Mouse (Mus musculus): ENCODE results near the gene Dnajb3. TPM values are rescaled to one million over a fixed set of nuclear protein-coding genes. Genes with fewer than 3 reads are reported as not detected.

The Dnajb3 gene
- total and polyA plus RNA-seq, 3 experiments = not detected

DNA sequence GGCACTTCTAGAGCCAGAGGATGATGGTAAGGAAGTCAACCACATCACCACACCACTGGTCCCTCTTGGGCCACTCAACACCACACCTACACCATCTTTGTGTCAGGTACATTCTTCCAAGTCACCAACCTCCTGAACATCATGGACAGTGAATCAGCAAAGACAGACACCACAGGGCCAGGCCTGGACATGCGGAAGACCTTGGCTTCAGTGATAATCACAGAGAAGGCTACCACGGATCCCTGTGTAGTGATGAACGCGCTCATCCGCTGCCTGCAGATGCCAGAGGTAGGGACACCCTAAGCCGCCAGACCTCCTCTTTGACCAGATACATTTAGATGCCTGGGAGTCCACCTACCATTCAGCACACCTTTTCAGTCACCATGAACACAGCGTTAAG lies 22.5 kb upstream of the Dnajb3 start:
- Histone ChIP-seq H3K27ac (ENCODE audit: insufficient read depth, low read depth) (no peak overlapping the region), H3K9ac (ENCODE audit: insufficient read depth, low read depth) (no peak overlapping the region), H3K4me1 (ENCODE audit: control insufficient read depth in 1 of 2, insufficient read depth in 2 of 2) (0 out of 4 replicates have a peak, but pooled peaks cover 0 to 3% of the 10 kb centered on the region in 2 experiments), H3K36me3 (replicated peaks in 1 of 2; ENCODE audit: control insufficient read depth in 1 of 2, insufficient read depth in 1 of 2, low read length in 1 of 2) (no peaks in the 10 kb centered on the region), H3K27me3 (replicated peaks) (no peaks in the 10 kb centered on the region), H3K4me2 (ENCODE audit: insufficient read depth, low read depth, poor library complexity, severe bottlenecking) (no peak overlapping the region), H3K9me3 (replicated peaks; ENCODE audit: low read length) (peaks cover 71% of the 10 kb centered on the region), H3K79me2 (replicated peaks; ENCODE audit: control insufficient read depth, extremely low read depth, insufficient read depth, poor library complexity, severe bottlenecking) (no peaks in the 10 kb centered on the region), H3K4me3 (replicated peaks in 1 of 3; ENCODE audit: low read depth in 2 of 3, low read length in 2 of 3, poor library complexity in 1 of 3) (no peak overlapping the region)
- no peak for DNase-seq (ENCODE audit: extremely low read depth)
- TF ChIP-seq RAD21 (IDR thresholded peaks at IDR 0.05; ENCODE audit: low read depth, low read length) = no peak
- TF ChIP-seq MXI1 (IDR thresholded peaks at IDR 0.05; ENCODE audit: low read depth, low read length) = no peak
- TF ChIP-seq EP300 (IDR thresholded peaks at IDR 0.05; ENCODE audit: low read length) = no peak
- no peak for TF ChIP-seq HCFC1 (IDR thresholded peaks at IDR 0.05; ENCODE audit: low read depth, low read length)
- no peak for TF ChIP-seq ZMIZ1 (IDR thresholded peaks at IDR 0.05; ENCODE audit: low read depth, low read length)
- no peak for TF ChIP-seq JUND (conservative IDR thresholded peaks at IDR 0.05; ENCODE audit: low read depth, low read length)
- no peak for TF ChIP-seq JUN (IDR thresholded peaks at IDR 0.05; ENCODE audit: insufficient read depth, low read depth, low read length)
- TF ChIP-seq RCOR1 (conservative IDR thresholded peaks at IDR 0.05; ENCODE audit: low read depth, low read length) = no peak
- no peak for TF ChIP-seq NELFE (IDR thresholded peaks at IDR 0.05; ENCODE audit: low read depth, low read length)
- TF ChIP-seq TCF12 (IDR thresholded peaks at IDR 0.05; ENCODE audit: low read depth, low read length) = no peak
- TF ChIP-seq CHD1 (IDR thresholded peaks at IDR 0.05; ENCODE audit: low read depth, low read length) = no peak
- no peak for TF ChIP-seq GABPA (IDR thresholded peaks at IDR 0.05; ENCODE audit: insufficient replicate concordance, low read depth, low read length)
- TF ChIP-seq POLR2AphosphoS2 (IDR thresholded peaks at IDR 0.05; ENCODE audit: low read depth, low read length) = no peak
- TF ChIP-seq MAX (IDR thresholded peaks at IDR 0.05; ENCODE audit: low read length) = no peak
- TF ChIP-seq ELF1 (IDR thresholded peaks at IDR 0.05; ENCODE audit: low read depth, low read length) = no peak
- in situ Hi-C loops (cut with MboI; ENCODE audit: low pct_ligation_motif_present, low pct_unique_long_range_greater_than_20kb, low sequenced_read_pairs) = no loop called here
- dilution Hi-C loops (cut with MboI; ENCODE audit: extremely low pct_ligation_motif_present, extremely low pct_unique_long_range_greater_than_20kb, low sequenced_read_pairs) = no loop called here

DNA sequence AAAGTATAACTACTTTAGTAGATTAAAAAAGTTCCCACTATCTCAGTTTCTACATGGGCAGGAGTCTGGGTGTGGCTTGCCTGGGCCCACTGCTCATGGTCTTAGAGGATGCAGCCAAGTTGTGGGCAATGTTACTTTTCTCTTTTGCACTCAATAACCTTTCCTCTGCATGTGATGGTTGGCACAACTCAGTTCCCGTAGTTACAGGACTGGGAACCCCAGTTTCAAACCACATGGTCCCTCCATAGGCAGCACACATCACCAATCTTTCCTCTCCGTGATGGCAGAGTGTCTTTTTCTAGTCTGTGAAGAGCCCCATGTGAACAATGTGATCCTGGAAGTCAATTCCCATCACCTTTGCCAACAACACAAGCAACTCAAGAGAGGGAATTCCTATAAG lies 21.9 kb upstream of the Dnajb3 start:
- no peaks in the 10 kb centered on the region for H3K27me3 ChIP-seq (replicated peaks)
- 0 out of 4 replicates have a peak, but pooled peaks cover 0 to 3% of the 10 kb centered on the region in 2 experiments for H3K4me1 ChIP-seq (ENCODE audit: control insufficient read depth in 1 of 2, insufficient read depth in 2 of 2)
- no peak overlapping the region for H3K4me2 ChIP-seq (ENCODE audit: insufficient read depth, low read depth, poor library complexity, severe bottlenecking)
- dilution Hi-C loops (cut with MboI; ENCODE audit: extremely low pct_ligation_motif_present, extremely low pct_unique_long_range_greater_than_20kb, low sequenced_read_pairs) = no loop called here
- H3K27ac ChIP-seq (ENCODE audit: insufficient read depth, low read depth) = no peak overlapping the region
- H3K9ac ChIP-seq (ENCODE audit: insufficient read depth, low read depth) = no peak overlapping the region
- no peaks in the 10 kb centered on the region for H3K79me2 ChIP-seq (replicated peaks; ENCODE audit: control insufficient read depth, extremely low read depth, insufficient read depth, poor library complexity, severe bottlenecking)
- in situ Hi-C loops (cut with MboI; ENCODE audit: low pct_ligation_motif_present, low pct_unique_long_range_greater_than_20kb, low sequenced_read_pairs) = no loop called here
- no peak overlapping the region for H3K4me3 ChIP-seq (replicated peaks in 1 of 3; ENCODE audit: low read depth in 2 of 3, low read length in 2 of 3, poor library complexity in 1 of 3)
- DNase-seq (ENCODE audit: extremely low read depth) = no peak
- H3K9me3 ChIP-seq (replicated peaks; ENCODE audit: low read length) = peaks cover 64% of the 10 kb centered on the region
- H3K36me3 ChIP-seq (replicated peaks in 1 of 2; ENCODE audit: control insufficient read depth in 1 of 2, insufficient read depth in 1 of 2, low read length in 1 of 2) = no peaks in the 10 kb centered on the region
- TF ChIP-seq MAX (IDR thresholded peaks at IDR 0.05; ENCODE audit: low read length) (peak; percentile 44; the same call in 1 of the 2 replicates), MXI1 (IDR thresholded peaks at IDR 0.05; ENCODE audit: low read depth, low read length) (no peak)

Measured in CH12.LX (cell line).